Mouse (Mus musculus) hindbrain, embryonic 11.5 days (tissue): ENCODE measurements around the gene Tnfrsf13b. TPM values are rescaled to one million over a fixed set of nuclear protein-coding genes. Genes with fewer than 3 reads are reported as not detected.

ENCODE experiments used
- ATAC-seq: fragments of 200-750 bp; cut with Nextera tagmentation; 2 replicates; pipeline ENCODE4 v1.8.0; 2017; ENCODE audit warnings: mild to moderate bottlenecking, moderate TSS enrichment, moderate library complexity; ENCODE audit not compliant: low FRiP score
- DNase-seq: peaks from one replicate; pipeline ENCODE4 v3.0.0-alpha.2; 2015; ENCODE audit warnings: low spot score
- H3K27ac ChIP-seq: fragments of 300-500 bp; sonication (generic); 2 replicates; pipeline ENCODE4 v1.5.1; 2014; ENCODE audit warnings: mild to moderate bottlenecking, low read depth, low read length
- H3K27me3 ChIP-seq: fragments of 300-500 bp; sonication (generic); 2 replicates; pipeline ENCODE4 v1.6.1; 2014; ENCODE audit warnings: mild to moderate bottlenecking, low read length, moderate library complexity, mixed read lengths; ENCODE audit not compliant: control insufficient read depth, insufficient read depth
- H3K36me3 ChIP-seq: fragments of 300-500 bp; sonication (generic); 2 replicates; pipeline ENCODE4 v1.6.1; 2014; ENCODE audit warnings: mild to moderate bottlenecking, low read length, moderate library complexity, mixed read lengths; ENCODE audit not compliant: control insufficient read depth, insufficient read depth
- H3K4me1 ChIP-seq: fragments of 300-500 bp; sonication (generic); replicated peaks from 2 replicates; pipeline ENCODE4 v1.6.1; 2014; ENCODE audit warnings: low read length, mixed read lengths; ENCODE audit not compliant: control insufficient read depth, insufficient read depth
- H3K4me2 ChIP-seq: fragments of 300-500 bp; sonication (generic); replicated peaks from 2 replicates; pipeline ENCODE4 v1.6.1; 2014; ENCODE audit warnings: mild to moderate bottlenecking, low read depth, low read length
- H3K4me3 ChIP-seq: fragments of 300-500 bp; sonication (generic); 2 replicates; pipeline ENCODE4 v1.5.1; 2014; ENCODE audit warnings: low read depth, low read length
- H3K9ac ChIP-seq: fragments of 300-500 bp; sonication (generic); 2 replicates; pipeline ENCODE4 v1.6.1; 2014; ENCODE audit warnings: low read depth, low read length
- H3K9me3 ChIP-seq: fragments of 300-500 bp; sonication (generic); 2 replicates; pipeline ENCODE4 v1.6.1; 2016; ENCODE audit warnings: low read length; ENCODE audit not compliant: control insufficient read depth
- WGBS: fragments of 180-500 bp; shearing (Covaris S2); extraction: QIAGEN DNeasy Blood & Tissue Kit; methylation state at CpG from one replicate; pipeline ENCODE4 v1.1.7; 2014; 5-methylcytosine and 5-hydroxymethylcytosine counted together
- polyA plus RNA-seq: library from polyadenylated mRNA; unstranded; fragments of >200 nt; fragmentation: Nextera tagmentation; extraction: Ambion mirVana; gene quantifications from 2 replicates; pipeline ENCODE4 v1.2.1, GENCODE M21; 2014

The Tnfrsf13b gene
- polyA plus RNA-seq, 1 experiment from 2014 or later, result 1.2 TPM

DNA sequence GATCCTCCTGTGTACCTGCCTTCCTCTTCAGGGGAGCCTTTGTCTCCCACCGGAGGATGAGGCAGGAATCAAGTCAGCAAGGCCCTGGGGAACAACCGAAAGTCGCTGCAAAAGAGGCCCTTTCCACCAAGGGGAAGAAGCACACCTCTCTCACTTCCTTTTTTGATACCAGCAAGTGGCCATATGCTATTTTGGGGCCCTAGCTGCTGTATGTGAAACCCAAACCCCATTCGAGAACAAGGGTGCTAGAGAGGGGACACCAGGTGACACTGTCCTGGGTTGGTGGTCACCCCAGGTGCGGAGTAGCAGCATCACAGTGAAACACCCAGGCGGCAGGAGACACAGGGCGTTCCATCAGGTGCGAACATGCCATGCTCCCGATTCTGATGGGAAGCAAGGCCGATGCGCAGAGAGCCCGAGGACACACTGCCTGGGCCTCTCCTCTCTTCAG lies 17.6 kb upstream of the Tnfrsf13b start:
- no peak overlapping the region for H3K4me3 ChIP-seq
- H3K27me3 ChIP-seq, result no peaks in the 10 kb centered on the region
- ATAC-seq (no peak), DNase-seq (no peak)
- 86% methylated on average over 12 of the region's 12 CpGs for WGBS
- H3K36me3 ChIP-seq, result no peaks in the 10 kb centered on the region
- H3K9me3 ChIP-seq, result no peaks in the 10 kb centered on the region
- no peak overlapping the region for H3K4me2 ChIP-seq
- H3K4me1 ChIP-seq, result no peaks in the 10 kb centered on the region
- H3K27ac ChIP-seq, result no peak overlapping the region
- no peak overlapping the region for H3K9ac ChIP-seq

DNA sequence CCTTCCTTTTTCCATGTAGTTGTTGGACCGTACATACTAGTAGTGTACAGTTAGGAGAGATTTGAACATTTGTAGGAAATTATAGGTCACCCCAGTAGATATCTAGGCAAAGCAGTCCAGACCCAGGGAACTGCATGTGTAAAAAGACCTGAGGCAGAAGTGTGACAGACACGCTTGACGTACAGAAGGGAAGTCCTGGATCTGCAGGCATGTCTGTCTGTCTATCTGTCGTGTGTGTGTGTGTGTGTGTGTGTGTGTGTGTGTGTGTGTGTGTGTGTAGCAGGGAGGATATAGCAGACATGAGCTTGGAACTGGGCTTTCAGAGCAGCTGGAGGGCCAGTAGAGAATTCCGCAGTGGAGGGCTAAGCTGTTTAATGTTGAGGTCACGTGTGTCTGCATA lies 16.8 kb upstream of the Tnfrsf13b start:
- Histone ChIP-seq H3K4me3 (no peak overlapping the region), H3K36me3 (no peaks in the 10 kb centered on the region), H3K9me3 (no peaks in the 10 kb centered on the region), H3K9ac (no peak overlapping the region), H3K4me2 (no peak overlapping the region), H3K27me3 (no peaks in the 10 kb centered on the region), H3K4me1 (no peaks in the 10 kb centered on the region), H3K27ac (no peak overlapping the region)
- ATAC-seq (no peak), DNase-seq (no peak)
- WGBS, result 86% methylated on average over 6 of the region's 6 CpGs

DNA sequence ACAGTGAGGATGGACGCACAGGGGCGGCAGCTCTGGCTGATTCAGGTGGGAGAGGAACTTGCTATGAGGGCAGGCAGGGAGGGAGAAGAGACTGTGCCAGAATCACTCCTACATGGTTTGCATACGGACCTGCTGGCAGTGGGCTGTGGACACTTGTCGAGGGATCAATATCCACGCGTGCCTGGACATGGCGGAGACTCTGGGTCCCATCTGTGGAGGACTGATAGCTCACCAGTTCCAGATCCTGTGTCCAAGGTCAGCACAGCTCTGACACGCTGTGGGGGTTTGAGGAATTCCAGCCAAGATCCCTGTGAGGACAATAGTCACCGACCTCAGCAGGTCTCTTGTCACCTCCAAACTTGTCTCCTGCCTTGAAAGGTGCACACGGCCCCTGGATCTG lies 16.4 kb upstream of the Tnfrsf13b start:
- H3K9ac ChIP-seq, result no peak overlapping the region
- no peaks in the 10 kb centered on the region for H3K36me3 ChIP-seq
- DNase-seq (no peak), ATAC-seq (no peak)
- no peaks in the 10 kb centered on the region for H3K4me1 ChIP-seq
- no peak overlapping the region for H3K4me2 ChIP-seq
- no peaks in the 10 kb centered on the region for H3K9me3 ChIP-seq
- no peak overlapping the region for H3K27ac ChIP-seq
- no peak overlapping the region for H3K4me3 ChIP-seq
- 79% methylated on average over 10 of the region's 10 CpGs for WGBS
- no peaks in the 10 kb centered on the region for H3K27me3 ChIP-seq

DNA sequence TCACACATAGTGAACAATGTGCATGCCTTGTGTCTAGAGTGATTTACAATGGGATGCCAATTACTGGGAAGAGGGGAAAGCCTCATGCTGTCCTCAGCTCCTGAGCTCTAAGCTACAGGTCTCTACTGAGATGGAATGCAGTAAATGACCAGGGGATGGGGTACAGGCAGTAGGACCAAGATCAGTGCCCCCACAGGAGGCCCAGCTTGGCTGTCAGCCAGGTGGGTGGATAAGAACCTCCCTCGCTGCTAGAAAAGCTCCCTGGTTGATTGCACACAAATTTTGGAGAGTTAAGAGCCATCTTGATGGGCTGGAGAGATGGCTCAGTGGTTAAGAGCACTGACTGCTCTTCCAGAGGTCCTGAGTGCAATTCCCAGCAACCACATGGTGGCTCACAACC lies 15.6 kb upstream of the Tnfrsf13b start:
- Histone ChIP-seq H3K9ac (no peak overlapping the region), H3K27ac (no peak overlapping the region), H3K36me3 (no peaks in the 10 kb centered on the region), H3K27me3 (no peaks in the 10 kb centered on the region), H3K4me3 (no peak overlapping the region), H3K4me2 (no peak overlapping the region), H3K4me1 (no peaks in the 10 kb centered on the region), H3K9me3 (no peaks in the 10 kb centered on the region)
- DNase-seq (no peak), ATAC-seq (no peak)
- 63% methylated on average over 1 of the region's 1 CpGs for WGBS

GRCm38 (mm10) chr11:61111472-61111871 lies 15.1 kb upstream of the Tnfrsf13b start:
- ATAC-seq (no peak), DNase-seq (no peak)
- Histone ChIP-seq H3K36me3 (no peaks in the 10 kb centered on the region), H3K27me3 (no peaks in the 10 kb centered on the region), H3K4me3 (no peak overlapping the region), H3K4me1 (no peaks in the 10 kb centered on the region), H3K9ac (no peak overlapping the region), H3K27ac (no peak overlapping the region), H3K4me2 (no peak overlapping the region), H3K9me3 (no peaks in the 10 kb centered on the region)
- WGBS, result 93% methylated on average over 4 of the region's 4 CpGs

DNA sequence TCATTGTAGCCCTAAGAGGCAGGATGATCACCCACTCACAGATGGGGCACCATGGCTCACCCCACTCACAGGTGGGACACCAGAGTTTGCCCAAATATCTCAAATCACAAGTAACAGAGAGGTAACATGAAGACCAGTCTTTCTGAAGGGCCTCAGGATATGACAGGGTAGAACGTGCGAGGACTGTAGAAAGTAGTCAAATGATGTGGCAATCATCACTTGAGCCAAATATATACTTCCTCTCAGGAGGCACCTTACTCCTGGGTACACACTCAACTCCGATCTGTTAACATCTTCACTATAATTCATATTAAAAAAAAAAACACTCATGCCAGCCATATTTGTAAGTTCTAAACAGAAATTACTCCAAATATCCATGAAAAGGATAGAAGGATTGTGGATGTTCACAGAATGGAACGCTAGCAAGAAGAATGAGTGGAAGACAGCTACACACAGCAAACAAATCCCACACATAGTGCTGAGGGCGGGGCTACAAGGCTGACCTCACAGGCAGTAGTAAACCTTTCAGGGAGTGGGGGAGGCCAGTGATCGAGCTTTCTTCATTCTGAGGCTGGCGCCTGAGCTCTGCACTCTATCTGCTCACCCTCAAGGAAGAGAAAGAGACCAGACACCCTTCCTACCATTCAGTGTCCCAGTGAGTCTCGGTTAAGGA lies 14.1 kb upstream of the Tnfrsf13b start:
- no peak overlapping the region for H3K27ac ChIP-seq
- H3K9me3 ChIP-seq, result no peaks in the 10 kb centered on the region
- no peak for ATAC-seq
- WGBS, result 89% methylated on average over 8 of the region's 8 CpGs
- H3K27me3 ChIP-seq, result no peaks in the 10 kb centered on the region
- no peak overlapping the region for H3K4me2 ChIP-seq
- H3K4me3 ChIP-seq, result no peak overlapping the region
- DNase-seq, result no peak
- H3K4me1 ChIP-seq, result no peaks in the 10 kb centered on the region
- no peak overlapping the region for H3K9ac ChIP-seq
- H3K36me3 ChIP-seq, result no peaks in the 10 kb centered on the region

- Histone ChIP-seq H3K4me1 (no peaks in the 10 kb centered on the region), H3K9me3 (no peaks in the 10 kb centered on the region), H3K4me3 (no peak overlapping the region), H3K27me3 (no peaks in the 10 kb centered on the region), H3K27ac (no peak overlapping the region), H3K36me3 (no peaks in the 10 kb centered on the region), H3K9ac (no peak overlapping the region), H3K4me2 (no peak overlapping the region)
- DNase-seq, result no peak
- whole genome bisulfite sequencing, result 69% methylated on average over 8 of the region's 8 CpGs
- ATAC-seq, result no peak
Observed at GRCm38 (mm10) chr11:61116226-61116625, 10.3 kb upstream of the Tnfrsf13b start.

GRCm38 (mm10) chr11:61119996-61120583 lies 6.5 kb upstream of the Tnfrsf13b start:
- Histone ChIP-seq H3K4me1 (no peaks in the 10 kb centered on the region), H3K4me2 (no peak overlapping the region), H3K4me3 (no peak overlapping the region), H3K36me3 (no peaks in the 10 kb centered on the region), H3K9ac (no peak overlapping the region), H3K27ac (no peak overlapping the region), H3K27me3 (no peaks in the 10 kb centered on the region), H3K9me3 (no peaks in the 10 kb centered on the region)
- 93% methylated on average over 3 of the region's 3 CpGs for WGBS
- DNase-seq (no peak), ATAC-seq (no peak)

GRCm38 (mm10) chr11:61122283-61122768 lies 4.2 kb upstream of the Tnfrsf13b start:
- DNase-seq (no peak), ATAC-seq (no peak)
- no peaks in the 10 kb centered on the region for H3K4me1 ChIP-seq
- no peaks in the 10 kb centered on the region for H3K27me3 ChIP-seq
- H3K4me3 ChIP-seq, result no peak overlapping the region
- no peak overlapping the region for H3K4me2 ChIP-seq
- no peak overlapping the region for H3K9ac ChIP-seq
- WGBS, result 87% methylated on average over 9 of the region's 9 CpGs
- no peak overlapping the region for H3K27ac ChIP-seq
- no peaks in the 10 kb centered on the region for H3K36me3 ChIP-seq
- no peaks in the 10 kb centered on the region for H3K9me3 ChIP-seq
